Mouse (Mus musculus) layer of hippocampus, postnatal 14 days (tissue): ENCODE measurements around the gene H2-Eb2. TPM values are rescaled to one million over a fixed set of nuclear protein-coding genes. Genes with fewer than 3 reads are reported as not detected.
"Not testable (repeated sequence)": the region's sequence is repeated elsewhere in the genome, so short reads cannot be mapped to it uniquely, and the experiment has no call there.

ENCODE experiments used
- DNase-seq, 2 experiments: peaks; one replicate each; pipeline ENCODE4 v3.0.0; 2021 to 2022; ENCODE audit warnings: low spot score in 2 of 2, mixed read lengths in 1 of 2
- total RNA-seq, 2 experiments: library from RNA; stranded (reverse); gene quantifications; 2 replicates each; pipeline ENCODE4 v1.2.3; 2021

The H2-Eb2 gene
- total RNA-seq, 2 experiments from 2014 or later = not detected

GRCm38 (mm10) chr17:34305380-34306030 is 20.0 kb upstream of the H2-Eb2 start, which contains the start of gene H2-Eb1:
Gene H2-Eb1, plus strand, starts transcription at chr17:34305867.
- peak; percentile 89 to 95 for DNase-seq

GRCm38 (mm10) chr17:34306407-34306806 is 19.1 kb upstream of the H2-Eb2 start:
- no peak for DNase-seq

- no peak for DNase-seq
These were observed 18.2 kb upstream of the H2-Eb2 start for GRCm38 (mm10) chr17:34307216-34307615.

- DNase-seq = no peak
These were observed 17.3 kb upstream of the H2-Eb2 start for GRCm38 (mm10) chr17:34308161-34308560.

- DNase-seq = no peak
These were observed 16.2 kb upstream of the H2-Eb2 start for GRCm38 (mm10) chr17:34309225-34309624.

GRCm38 (mm10) chr17:34309683-34310385 is 15.6 kb upstream of the H2-Eb2 start:
- peak; percentile 57 to 64 for DNase-seq

- DNase-seq = not testable (repeated sequence)
These were observed 14.9 kb upstream of the H2-Eb2 start for GRCm38 (mm10) chr17:34310526-34310925.

- DNase-seq = no peak
These were observed 13.3 kb upstream of the H2-Eb2 start for GRCm38 (mm10) chr17:34312185-34312584.

GRCm38 (mm10) chr17:34313393-34313792 is 12.1 kb upstream of the H2-Eb2 start:
- DNase-seq = peak; percentile 77 to 78

GRCm38 (mm10) chr17:34314286-34314685 is 11.2 kb upstream of the H2-Eb2 start:
- no peak for DNase-seq

GRCm38 (mm10) chr17:34315512-34315911 is 10.0 kb upstream of the H2-Eb2 start:
- no peak for DNase-seq

GRCm38 (mm10) chr17:34316697-34317096 is 8.8 kb upstream of the H2-Eb2 start:
- no peak for DNase-seq

GRCm38 (mm10) chr17:34317275-34317674 is 8.2 kb upstream of the H2-Eb2 start:
- DNase-seq = no peak

GRCm38 (mm10) chr17:34326373-34326772 is 908 bp downstream of the H2-Eb2 start:
- DNase-seq = no peak

- DNase-seq = no peak
These were observed 4.3 kb downstream of the H2-Eb2 start for GRCm38 (mm10) chr17:34329807-34330206.

- no peak for DNase-seq
These were observed 5.7 kb downstream of the H2-Eb2 start for GRCm38 (mm10) chr17:34331200-34331599.

- no peak for DNase-seq
These were observed 15.3 kb downstream of the H2-Eb2 start for GRCm38 (mm10) chr17:34340619-34341402.

GRCm38 (mm10) chr17:34344882-34345281 is 19.4 kb downstream of the H2-Eb2 start:
- DNase-seq = no peak

GRCm38 (mm10) chr17:34345486-34345885 is 20.0 kb downstream of the H2-Eb2 start:
- no peak for DNase-seq

- no peak for DNase-seq
These were observed 20.6 kb downstream of the H2-Eb2 start for GRCm38 (mm10) chr17:34346041-34346440.

GRCm38 (mm10) chr17:34347606-34348308 is 22.3 kb downstream of the H2-Eb2 start:
- DNase-seq = peak; percentile 40 to 62
